In the genomic region with DNA sequence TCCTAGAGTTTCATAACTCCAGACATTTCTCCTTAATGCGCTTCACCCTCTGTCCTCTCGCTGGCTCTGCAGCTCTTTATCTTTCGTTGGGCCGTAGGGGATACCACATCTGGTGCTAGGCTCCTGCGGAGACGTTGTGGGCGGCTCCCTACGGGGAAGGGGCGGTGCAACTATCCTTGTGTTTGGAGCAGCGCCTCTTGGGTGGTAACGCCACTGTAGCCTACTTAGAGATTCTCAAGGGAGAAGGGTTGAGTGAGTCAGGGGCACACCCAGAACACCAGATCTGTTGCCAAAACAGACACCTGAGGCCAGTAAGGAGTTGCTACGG, we compare ENCODE assay signal across 8 mouse cellular contexts. TPM values are rescaled to one million over a fixed set of nuclear protein-coding genes. Genes with fewer than 3 reads are reported as not detected.
A peak's percentile ranks its signal among the peaks of the same experiment; 100 is the strongest.
DNase-seq lines count a peak whose midpoint lies in the region; ATAC-seq and TF ChIP-seq lines count a peak whose summit lies in the region.

No protein-coding gene starts in this region.

- peak; percentile 30 for ATAC-seq in heart, embryonic 16.5 days (replicated peaks; ENCODE audit: extremely low read depth, insufficient read depth, low FRiP score)

- peaks cover 36% of the 10 kb centered on the region for H3K79me2 ChIP-seq in CH12.LX (replicated peaks; ENCODE audit: control insufficient read depth, extremely low read depth, insufficient read depth, poor library complexity, severe bottlenecking)

- peak overlapping the region; percentile 91 for H3K9ac ChIP-seq in CH12.LX (ENCODE audit: insufficient read depth, low read depth)
- peak overlapping the region; percentile 95 for H3K9ac ChIP-seq in heart, embryonic 16.5 days (ENCODE audit: low read length)

- TF ChIP-seq RAD21 in CH12.LX (IDR thresholded peaks at IDR 0.05; ENCODE audit: low read depth, low read length) = no peak

- no peak for TF ChIP-seq POLR2A in CH12.LX (IDR thresholded peaks at IDR 0.05; ENCODE audit: low read depth, low read length)

- no peak for TF ChIP-seq CTCF in CH12.LX (conservative IDR thresholded peaks at IDR 0.05 in 1 of 2, IDR thresholded peaks at IDR 0.05 in 1 of 2; ENCODE audit: low read depth in 2 of 2, low read length in 2 of 2)

- WGBS in forebrain, embryonic 10.5 days = under 1% methylated on average over 12 of the region's 12 CpGs
- under 1% methylated on average over 12 of the region's 12 CpGs for WGBS in heart, embryonic 16.5 days

- DNase-seq in CH12.LX (ENCODE audit: extremely low read depth) = peak; percentile 79
- peak; percentile 82 to 93 for DNase-seq in adrenal gland, adult (ENCODE audit: inconsistent age in 2 of 2, low spot score in 1 of 2)
- DNase-seq in forebrain, embryonic 10.5 days (ENCODE audit: extremely low spot score, low spot score) = no peak
- peak; percentile 74 for DNase-seq in kidney, postnatal 14 days
- peak; percentile 68 for DNase-seq in lung, postnatal 14 days
- DNase-seq in right cerebral cortex, adult 2 months (ENCODE audit: low spot score in 2 of 2) = peak; percentile 42 to 45
- DNase-seq in urinary bladder, postnatal 25 days (ENCODE audit: low spot score) = peak; percentile 50

- in situ Hi-C loops in CH12.LX (cut with MboI; ENCODE audit: low pct_ligation_motif_present, low pct_unique_long_range_greater_than_20kb, low sequenced_read_pairs) = loop anchor here (25.0 kb wide), 1 partner anchor 310 kb away; the partner anchor contains the start of gene Ppdpf

- peak overlapping the region; percentile 90 for H3K27ac ChIP-seq in CH12.LX (ENCODE audit: insufficient read depth, low read depth)
- peak overlapping the region; percentile 89 for H3K27ac ChIP-seq in forebrain, embryonic 10.5 days
- peak overlapping the region; percentile 95 for H3K27ac ChIP-seq in heart, embryonic 16.5 days (ENCODE audit: low read length)

- peak overlapping the region; percentile 81 to 97 (median 97) for H3K4me3 ChIP-seq in CH12.LX (replicated peaks in 1 of 3; ENCODE audit: low read depth in 2 of 3, low read length in 2 of 3, poor library complexity in 1 of 3)
- peak overlapping the region; percentile 83 for H3K4me3 ChIP-seq in forebrain, embryonic 10.5 days
- peak overlapping the region; percentile 94 for H3K4me3 ChIP-seq in heart, embryonic 16.5 days (ENCODE audit: low read length)

- no peaks in the 10 kb centered on the region for H3K9me3 ChIP-seq in CH12.LX (replicated peaks; ENCODE audit: low read length)
- H3K9me3 ChIP-seq in forebrain, embryonic 10.5 days = no peaks in the 10 kb centered on the region
- H3K9me3 ChIP-seq in heart, embryonic 16.5 days (replicated peaks; ENCODE audit: control insufficient read depth, low read length) = no peaks in the 10 kb centered on the region

- H3K27me3 ChIP-seq in CH12.LX (replicated peaks) = no peaks in the 10 kb centered on the region
- H3K27me3 ChIP-seq in forebrain, embryonic 10.5 days (ENCODE audit: poor library complexity, severe bottlenecking) = no peaks in the 10 kb centered on the region
- H3K27me3 ChIP-seq in heart, embryonic 16.5 days (ENCODE audit: control insufficient read depth, insufficient read depth, low read length) = no peaks in the 10 kb centered on the region

- peaks cover 6 to 35% of the 10 kb centered on the region in 2 experiments for H3K4me1 ChIP-seq in CH12.LX (ENCODE audit: control insufficient read depth in 1 of 2, insufficient read depth in 2 of 2)
- H3K4me1 ChIP-seq in forebrain, embryonic 10.5 days = peaks cover 19% of the 10 kb centered on the region
- H3K4me1 ChIP-seq in heart, embryonic 16.5 days (ENCODE audit: control insufficient read depth, insufficient read depth, low read length) = peaks cover 15% of the 10 kb centered on the region

- peaks cover 22 to 46% of the 10 kb centered on the region in 2 experiments for H3K36me3 ChIP-seq in CH12.LX (replicated peaks in 1 of 2; ENCODE audit: control insufficient read depth in 1 of 2, insufficient read depth in 1 of 2, low read length in 1 of 2)
- peaks cover 35% of the 10 kb centered on the region for H3K36me3 ChIP-seq in forebrain, embryonic 10.5 days (replicated peaks)
- peaks cover 22% of the 10 kb centered on the region for H3K36me3 ChIP-seq in heart, embryonic 16.5 days (ENCODE audit: control insufficient read depth, insufficient read depth)

- TF ChIP-seq EP300 in CH12.LX (IDR thresholded peaks at IDR 0.05; ENCODE audit: low read length) = no peak

- H3K4me2 ChIP-seq in CH12.LX (ENCODE audit: insufficient read depth, low read depth, poor library complexity, severe bottlenecking) = peak overlapping the region; percentile 94
- peak overlapping the region; percentile 97 for H3K4me2 ChIP-seq in heart, embryonic 16.5 days (ENCODE audit: low read depth, low read length)

- dilution Hi-C loops in CH12.LX (cut with MboI; ENCODE audit: extremely low pct_ligation_motif_present, extremely low pct_unique_long_range_greater_than_20kb, low sequenced_read_pairs) = no loop called here

TF ChIP-seq in CH12.LX, 34 proteins besides CTCF, POLR2A, EP300 and RAD21:
- TF ChIP-seq MEF2A (IDR thresholded peaks at IDR 0.05; ENCODE audit: borderline replicate concordance, low read depth, low read length) = no peak

RNA-seq across cellular contexts. Expression of gene Tpd52l2, which starts 0.6 kb away (rescaled TPM):
- total RNA-seq in CH12.LX (2012; rRNA removed) (80.7 and 90.4 TPM in 2 replicates), CH12.LX (2014; rRNA removed) (126 and 127 TPM in 2 replicates)
- polyA plus RNA-seq in CH12.LX (2012; ENCODE audit: insufficient read length, low read depth) = 92.0 and 92.1 TPM in 2 replicates
- polyA plus RNA-seq in forebrain, embryonic 10.5 days (2016; fragmentation: Nextera tagmentation; extraction: Ambion mirVana) = 151 and 158 TPM in 2 replicates
- 123 and 125 TPM in 2 replicates for polyA plus RNA-seq in heart, embryonic 16.5 days (2015; fragmentation: Nextera tagmentation; extraction: Ambion mirVana)

RNA-seq across cellular contexts. Expression of gene Abhd16b, which starts 4.5 kb away (rescaled TPM):
- 0.13 TPM in 1 of 2 replicates, not detected in the other for total RNA-seq in CH12.LX (2012; rRNA removed)
- not detected in 2 replicates for total RNA-seq in CH12.LX (2014; rRNA removed)
- 0.45 TPM in 1 of 2 replicates, not detected in the other for polyA plus RNA-seq in CH12.LX (2012; ENCODE audit: insufficient read length, low read depth)
- 0.25 TPM in 1 of 2 replicates, not detected in the other for polyA plus RNA-seq in forebrain, embryonic 10.5 days (2016; fragmentation: Nextera tagmentation; extraction: Ambion mirVana)
- polyA plus RNA-seq in heart, embryonic 16.5 days (2015; fragmentation: Nextera tagmentation; extraction: Ambion mirVana) = 0.17 and 0.19 TPM in 2 replicates

RNA-seq across cellular contexts. Expression of gene Dnajc5, which starts 22.8 kb away (rescaled TPM):
- total RNA-seq in CH12.LX (2012; rRNA removed) (54.5 and 57.6 TPM in 2 replicates), CH12.LX (2014; rRNA removed) (45.5 and 51.1 TPM in 2 replicates)
- polyA plus RNA-seq in CH12.LX (2012; ENCODE audit: insufficient read length, low read depth) = 54.6 and 62.7 TPM in 2 replicates
- 92.3 and 92.4 TPM in 2 replicates for polyA plus RNA-seq in forebrain, embryonic 10.5 days (2016; fragmentation: Nextera tagmentation; extraction: Ambion mirVana)
- 77.9 and 82.1 TPM in 2 replicates for polyA plus RNA-seq in heart, embryonic 16.5 days (2015; fragmentation: Nextera tagmentation; extraction: Ambion mirVana)

RNA-seq across cellular contexts. Expression of gene Zbtb46, which starts 38.3 kb away (rescaled TPM):
- total RNA-seq in CH12.LX (2012; rRNA removed) (4.1 and 9.3 TPM in 2 replicates), CH12.LX (2014; rRNA removed) (6.2 and 6.7 TPM in 2 replicates)
- polyA plus RNA-seq in CH12.LX (2012; ENCODE audit: insufficient read length, low read depth) = 5.3 and 6.0 TPM in 2 replicates
- 17.5 and 18.3 TPM in 2 replicates for polyA plus RNA-seq in forebrain, embryonic 10.5 days (2016; fragmentation: Nextera tagmentation; extraction: Ambion mirVana)
- 9.8 and 10.3 TPM in 2 replicates for polyA plus RNA-seq in heart, embryonic 16.5 days (2015; fragmentation: Nextera tagmentation; extraction: Ambion mirVana)
